Mouse (Mus musculus): ENCODE measurements at regions not wholly inside any gene's neighbourhood (a gene's known extent, or its start where the extent isn't known, plus 50 kb on each side); places are given as distances from the start of the nearest gene placed in this dataset.

GRCm38 (mm10) chr3:120123155-120123554, 338.9 kb upstream of the Ptbp2 start:
- no peak overlapping the region for H3K27ac ChIP-seq (ENCODE audit: low read length)

GRCm38 (mm10) chr3:120083171-120083932, 299.1 kb upstream of the Ptbp2 start:
- Histone ChIP-seq H3K9me3 (ENCODE audit: low read length) (no peaks in the 10 kb centered on the region), H3K4me3 (ENCODE audit: low read depth, low read length) (no peak overlapping the region), H3K4me2 (replicated peaks; ENCODE audit: low read depth, low read length) (no peak overlapping the region), H3K9ac (replicated peaks; ENCODE audit: low read depth) (no peak overlapping the region), H3K4me1 (ENCODE audit: insufficient read depth, low read depth, low read length) (no peaks in the 10 kb centered on the region), H3K36me3 (ENCODE audit: insufficient read depth, low read length) (no peaks in the 10 kb centered on the region), H3K27me3 (replicated peaks; ENCODE audit: insufficient read depth, low read length) (no peaks in the 10 kb centered on the region), H3K27ac (ENCODE audit: low read length) (no peak overlapping the region)
- ATAC-seq: no peak
- 74% methylated on average over 7 of the region's 7 CpGs for WGBS
- TF ChIP-seq EP300 (IDR thresholded peaks at IDR 0.05) (no peak), CTCF (IDR thresholded peaks at IDR 0.05) (no peak)
- no peak for DNase-seq (ENCODE audit: low spot score)

More at GRCm38 (mm10) chr3:120123155-120123554, 338.9 kb upstream of the Ptbp2 start:
- TF ChIP-seq EP300 (IDR thresholded peaks at IDR 0.05) (no peak), CTCF (IDR thresholded peaks at IDR 0.05) (no peak)
- DNase-seq (ENCODE audit: low spot score) (no peak), ATAC-seq (no peak)
- H3K4me1 ChIP-seq (ENCODE audit: insufficient read depth, low read depth, low read length): no peaks in the 10 kb centered on the region
- no peak overlapping the region for H3K9ac ChIP-seq (replicated peaks; ENCODE audit: low read depth)
- 74% methylated on average over 3 of the region's 3 CpGs for WGBS
- H3K4me3 ChIP-seq (ENCODE audit: low read depth, low read length): no peak overlapping the region
- no peak overlapping the region for H3K4me2 ChIP-seq (replicated peaks; ENCODE audit: low read depth, low read length)
- H3K36me3 ChIP-seq (ENCODE audit: insufficient read depth, low read length): no peaks in the 10 kb centered on the region
- no peaks in the 10 kb centered on the region for H3K27me3 ChIP-seq (replicated peaks; ENCODE audit: insufficient read depth, low read length)
- no peaks in the 10 kb centered on the region for H3K9me3 ChIP-seq (ENCODE audit: low read length)

- Histone ChIP-seq H3K4me1 (ENCODE audit: insufficient read depth, low read depth, low read length) (no peaks in the 10 kb centered on the region), H3K36me3 (ENCODE audit: insufficient read depth, low read length) (no peaks in the 10 kb centered on the region), H3K9me3 (ENCODE audit: low read length) (no peaks in the 10 kb centered on the region), H3K4me2 (replicated peaks; ENCODE audit: low read depth, low read length) (no peak overlapping the region), H3K4me3 (ENCODE audit: low read depth, low read length) (no peak overlapping the region), H3K9ac (replicated peaks; ENCODE audit: low read depth) (no peak overlapping the region), H3K27ac (ENCODE audit: low read length) (no peak overlapping the region), H3K27me3 (replicated peaks; ENCODE audit: insufficient read depth, low read length) (no peaks in the 10 kb centered on the region)
- DNase-seq (ENCODE audit: low spot score) (peak; percentile 7), ATAC-seq (no peak)
- 19% methylated on average over 1 of the region's 1 CpGs for WGBS
- TF ChIP-seq EP300 (IDR thresholded peaks at IDR 0.05): no peak
- no peak for TF ChIP-seq CTCF (IDR thresholded peaks at IDR 0.05)
These were observed 289.3 kb upstream of the Ptbp2 start for GRCm38 (mm10) chr3:120073528-120073927.

- 84% methylated on average over 6 of the region's 6 CpGs for WGBS
These were observed 281.4 kb upstream of the Ptbp2 start for GRCm38 (mm10) chr3:120065714-120066113.

GRCm38 (mm10) chr3:120064854-120065480, 280.7 kb upstream of the Ptbp2 start:
- no peak for ATAC-seq
- Histone ChIP-seq H3K27ac (ENCODE audit: low read length) (no peak overlapping the region), H3K4me3 (ENCODE audit: low read depth, low read length) (no peak overlapping the region), H3K9me3 (ENCODE audit: low read length) (no peaks in the 10 kb centered on the region), H3K4me1 (ENCODE audit: insufficient read depth, low read depth, low read length) (no peaks in the 10 kb centered on the region), H3K36me3 (ENCODE audit: insufficient read depth, low read length) (no peaks in the 10 kb centered on the region), H3K9ac (replicated peaks; ENCODE audit: low read depth) (no peak overlapping the region), H3K27me3 (replicated peaks; ENCODE audit: insufficient read depth, low read length) (no peaks in the 10 kb centered on the region), H3K4me2 (replicated peaks; ENCODE audit: low read depth, low read length) (no peak overlapping the region)
- TF ChIP-seq CTCF (IDR thresholded peaks at IDR 0.05) (no peak), EP300 (IDR thresholded peaks at IDR 0.05) (no peak)
- no peak for DNase-seq (ENCODE audit: low spot score)
- 27% methylated on average over 5 of the region's 5 CpGs for WGBS

More at GRCm38 (mm10) chr3:120065714-120066113, 281.4 kb upstream of the Ptbp2 start:
- TF ChIP-seq CTCF (IDR thresholded peaks at IDR 0.05) (no peak), EP300 (IDR thresholded peaks at IDR 0.05) (no peak)
- no peaks in the 10 kb centered on the region for H3K9me3 ChIP-seq (ENCODE audit: low read length)
- DNase-seq (ENCODE audit: low spot score): no peak
- ATAC-seq: no peak
- H3K27ac ChIP-seq (ENCODE audit: low read length): no peak overlapping the region
- no peak overlapping the region for H3K4me2 ChIP-seq (replicated peaks; ENCODE audit: low read depth, low read length)
- H3K9ac ChIP-seq (replicated peaks; ENCODE audit: low read depth): no peak overlapping the region
- H3K36me3 ChIP-seq (ENCODE audit: insufficient read depth, low read length): no peaks in the 10 kb centered on the region
- H3K4me1 ChIP-seq (ENCODE audit: insufficient read depth, low read depth, low read length): no peaks in the 10 kb centered on the region
- H3K27me3 ChIP-seq (replicated peaks; ENCODE audit: insufficient read depth, low read length): no peaks in the 10 kb centered on the region
- no peak overlapping the region for H3K4me3 ChIP-seq (ENCODE audit: low read depth, low read length)

GRCm38 (mm10) chr3:120062264-120062663, 278.0 kb upstream of the Ptbp2 start:
- DNase-seq (ENCODE audit: low spot score): no peak
- ATAC-seq: no peak

More at GRCm38 (mm10) chr3:120062264-120062663, 278.0 kb upstream of the Ptbp2 start:
- Histone ChIP-seq H3K36me3 (ENCODE audit: insufficient read depth, low read length) (no peaks in the 10 kb centered on the region), H3K4me1 (ENCODE audit: insufficient read depth, low read depth, low read length) (no peaks in the 10 kb centered on the region), H3K9me3 (ENCODE audit: low read length) (no peaks in the 10 kb centered on the region), H3K4me2 (replicated peaks; ENCODE audit: low read depth, low read length) (no peak overlapping the region), H3K27me3 (replicated peaks; ENCODE audit: insufficient read depth, low read length) (no peaks in the 10 kb centered on the region), H3K9ac (replicated peaks; ENCODE audit: low read depth) (no peak overlapping the region), H3K27ac (ENCODE audit: low read length) (no peak overlapping the region), H3K4me3 (ENCODE audit: low read depth, low read length) (no peak overlapping the region)
- 76% methylated on average over 5 of the region's 5 CpGs for WGBS
- TF ChIP-seq CTCF (IDR thresholded peaks at IDR 0.05) (no peak), EP300 (IDR thresholded peaks at IDR 0.05) (no peak)

Data from lung, postnatal 0 days (tissue).